Mouse (Mus musculus): ENCODE measurements around the gene Ppp1r14a.

DNA sequence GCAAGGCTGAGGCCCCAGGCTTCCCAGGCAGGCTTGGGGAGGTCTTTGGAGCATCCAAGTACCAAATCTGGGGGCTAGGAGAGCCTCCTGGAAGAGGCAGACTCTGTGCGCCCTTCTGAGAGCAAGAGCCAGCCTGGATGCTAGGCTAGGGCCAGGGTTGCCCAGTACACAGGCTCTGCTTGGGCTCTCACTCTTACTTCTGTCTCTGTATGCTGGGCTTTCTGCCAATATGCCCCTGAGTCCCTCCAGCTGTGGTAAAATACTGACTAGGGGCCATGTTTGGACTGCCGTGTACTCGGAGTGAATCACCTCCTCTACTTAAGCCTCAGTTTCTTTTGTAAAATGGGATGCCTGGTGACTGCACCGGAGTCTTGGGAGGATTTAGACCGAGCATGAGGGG is 43.1 kb upstream of the Ppp1r14a start:
- TF ChIP-seq POLR2A (IDR thresholded peaks at IDR 0.05; ENCODE audit: insufficient read depth, low read length) (no peak), CTCF (IDR thresholded peaks at IDR 0.05; ENCODE audit: low read depth, low read length) (no peak), EP300 (IDR thresholded peaks at IDR 0.05; ENCODE audit: insufficient read depth, low read depth, low read length) (no peak)
